Mouse (Mus musculus) adrenal gland, adult 8-10 months (tissue): ENCODE measurements around the gene Olig3. TPM values are rescaled to one million over a fixed set of nuclear protein-coding genes. Genes with fewer than 3 reads are reported as not detected.
"Not testable (repeated sequence)": the region's sequence is repeated elsewhere in the genome, so short reads cannot be mapped to it uniquely, and the experiment has no call there.

Experiments
- DNase-seq: peaks from one replicate; pipeline ENCODE4 v3.0.0; 2022
- total RNA-seq, 4 experiments: library from RNA; stranded (reverse); gene quantifications; 2 replicates each; pipeline ENCODE4 v1.2.4; 2022

Olig3 gene
- total RNA-seq, 4 experiments from 2014 or later: not detected

GRCm38 (mm10) chr10:19361539-19362293 is 5.4 kb downstream of the Olig3 start:
- no peak for DNase-seq

- no peak for DNase-seq
These were observed 5.9 kb downstream of the Olig3 start for GRCm38 (mm10) chr10:19362294-19362590.

GRCm38 (mm10) chr10:19362861-19363260 is 6.5 kb downstream of the Olig3 start:
- no peak for DNase-seq

- DNase-seq: no peak
These were observed 7.0 kb downstream of the Olig3 start for GRCm38 (mm10) chr10:19363365-19363764.

- DNase-seq: no peak
These were observed 12.8 kb downstream of the Olig3 start for GRCm38 (mm10) chr10:19369143-19369542.

GRCm38 (mm10) chr10:19370146-19370545 is 13.8 kb downstream of the Olig3 start:
- no peak for DNase-seq

GRCm38 (mm10) chr10:19372263-19372662 is 15.9 kb downstream of the Olig3 start:
- no peak for DNase-seq

GRCm38 (mm10) chr10:19373797-19374196 is 17.5 kb downstream of the Olig3 start:
- no peak for DNase-seq

GRCm38 (mm10) chr10:19374311-19374710 is 18.0 kb downstream of the Olig3 start:
- no peak for DNase-seq

GRCm38 (mm10) chr10:19375838-19376237 is 19.5 kb downstream of the Olig3 start:
- no peak for DNase-seq

- DNase-seq: not testable (repeated sequence)
These were observed 24.6 kb downstream of the Olig3 start for GRCm38 (mm10) chr10:19380971-19381370.

- no peak for DNase-seq
These were observed 27.8 kb downstream of the Olig3 start for GRCm38 (mm10) chr10:19384176-19384575.

GRCm38 (mm10) chr10:19391819-19392218 is 35.5 kb downstream of the Olig3 start:
- no peak for DNase-seq

GRCm38 (mm10) chr10:19396485-19397137 is 40.3 kb downstream of the Olig3 start:
- DNase-seq: no peak

GRCm38 (mm10) chr10:19397396-19397795 is 41.1 kb downstream of the Olig3 start:
- DNase-seq: no peak

GRCm38 (mm10) chr10:19401136-19401535 is 44.8 kb downstream of the Olig3 start:
- DNase-seq: no peak

GRCm38 (mm10) chr10:19404401-19404800 is 48.1 kb downstream of the Olig3 start:
- DNase-seq: no peak

- no peak for DNase-seq
These were observed 49.6 kb downstream of the Olig3 start for GRCm38 (mm10) chr10:19405959-19406358.

GRCm38 (mm10) chr10:19407168-19407567 is 50.8 kb downstream of the Olig3 start:
- no peak for DNase-seq

Other genes starting within 250 kb of the Olig3 start
- 10 to 100 TPM; 43.5 to 57.9 (median 51.5) TPM for gene Ifngr1, start 235.4 kb downstream of the Olig3 start, total RNA-seq